Mouse (Mus musculus) left cerebral cortex, adult 11 months (tissue): Measurements from ENCODE around the gene Tmem167.
A peak's percentile ranks its signal among the peaks of the same experiment; 100 is the strongest.
"Not testable (repeated sequence)": the region's sequence is repeated elsewhere in the genome, so short reads cannot be mapped to it uniquely, and the experiment has no call there.

Source experiments
- DNase-seq: peaks from one replicate; pipeline ENCODE4 v3.0.0; 2022; ENCODE audit warnings: low spot score

Gene Tmem167

DNA sequence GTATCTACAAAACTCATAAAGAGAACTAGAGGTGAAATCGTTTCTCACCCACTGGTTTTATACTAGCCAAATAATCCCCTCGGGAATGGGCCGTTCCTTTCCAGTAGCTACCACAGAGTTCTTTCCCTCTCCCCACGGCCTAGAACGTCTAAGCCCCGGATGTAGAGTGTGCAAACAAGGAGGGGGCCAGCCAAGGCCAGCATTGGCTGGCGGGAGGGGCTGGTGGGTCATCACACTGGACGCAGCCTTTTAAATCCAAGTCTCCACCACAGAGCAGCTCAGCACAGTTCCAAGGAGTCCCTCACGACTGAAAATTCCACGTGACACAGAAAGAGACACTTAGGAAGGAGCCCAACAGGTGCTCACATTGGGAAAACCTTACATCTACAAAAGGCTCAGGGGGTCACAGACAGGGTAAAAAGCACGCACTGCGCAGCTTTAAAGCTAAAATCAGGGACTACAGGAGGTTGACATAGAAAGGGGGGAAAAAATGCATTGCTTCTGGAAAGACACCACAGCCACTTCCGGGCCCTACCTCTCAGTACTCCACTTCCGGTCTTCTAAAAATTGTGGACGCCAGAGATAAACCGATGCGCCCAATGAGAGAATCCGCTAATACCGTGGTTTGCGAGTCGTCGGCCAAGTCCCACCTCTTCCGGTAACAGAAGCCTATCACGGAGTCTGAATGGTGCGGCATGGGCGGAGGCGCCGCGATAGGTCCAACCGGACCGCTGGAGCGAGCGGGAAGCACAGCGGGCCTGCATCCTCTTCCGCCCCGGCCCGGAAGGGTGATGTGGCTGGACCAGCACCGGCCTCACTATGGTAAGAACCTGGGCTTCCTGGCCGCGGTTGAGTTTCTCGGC, at the start of gene Tmem167, which contains the start of gene Xrcc4:
Gene Tmem167, plus strand, starts transcription at position 162 of the 863 bp plus-strand sequence.
Gene Xrcc4, minus strand, starts transcription at position 647 of the 863 bp plus-strand sequence.
- peak; percentile 98 for DNase-seq

DNA sequence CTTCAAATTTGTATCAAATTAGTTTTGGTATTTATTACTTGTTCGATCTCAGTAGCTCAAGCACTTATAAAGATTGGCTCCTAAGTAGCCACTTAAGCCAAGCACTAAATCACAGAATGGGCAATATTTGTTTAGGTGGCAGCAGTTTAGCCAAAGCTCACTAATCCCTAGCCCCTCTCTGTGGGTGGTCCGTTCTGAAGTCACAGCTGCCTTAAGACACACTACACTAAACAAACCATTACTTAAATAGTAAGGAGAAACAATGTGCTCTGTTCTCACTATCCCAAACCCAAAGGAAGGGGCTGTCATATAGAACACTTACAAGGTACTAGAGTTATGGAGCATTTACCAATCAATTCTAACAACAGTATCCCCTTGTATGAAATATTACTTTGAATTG, 49.3 kb upstream of the Tmem167 start:
- DNase-seq = no peak

DNA sequence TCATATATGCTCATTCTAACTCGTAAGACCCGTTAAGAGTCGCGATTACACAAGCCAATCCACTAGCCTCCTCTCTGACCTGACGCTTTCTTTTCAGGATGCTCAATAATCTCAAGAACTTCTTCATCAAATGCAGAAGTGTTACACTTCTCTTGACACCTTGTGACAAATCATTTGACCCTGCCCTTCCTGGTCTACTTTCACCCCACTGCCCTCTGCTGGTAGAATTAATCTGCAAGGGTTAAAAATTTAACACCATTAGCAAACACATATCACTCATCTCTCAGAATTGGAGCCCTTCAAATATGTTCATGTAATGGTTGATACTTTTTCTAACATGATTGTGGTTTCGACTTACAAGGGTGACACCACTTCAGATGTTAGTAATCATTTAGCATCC, 37.2 kb upstream of the Tmem167 start:
- no peak for DNase-seq

DNA sequence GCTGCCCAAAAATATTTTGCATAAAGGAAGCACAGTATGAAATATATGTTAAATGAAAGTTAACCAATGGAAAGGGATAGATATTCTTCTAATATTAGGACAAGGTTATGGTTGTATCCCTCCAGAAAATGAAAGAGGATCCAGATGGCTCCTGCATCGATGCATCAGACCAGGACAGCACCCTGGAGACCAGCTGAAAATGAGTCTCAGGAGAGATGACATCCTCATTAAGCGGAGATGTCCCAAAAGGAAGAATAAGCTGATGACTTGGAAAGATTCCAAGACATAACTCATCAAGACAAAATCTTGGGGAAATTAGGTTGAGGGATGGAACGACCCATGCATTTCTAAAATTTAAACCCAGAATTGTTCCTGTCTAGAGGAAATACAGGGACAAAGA, 36.5 kb upstream of the Tmem167 start:
- no peak for DNase-seq

DNA sequence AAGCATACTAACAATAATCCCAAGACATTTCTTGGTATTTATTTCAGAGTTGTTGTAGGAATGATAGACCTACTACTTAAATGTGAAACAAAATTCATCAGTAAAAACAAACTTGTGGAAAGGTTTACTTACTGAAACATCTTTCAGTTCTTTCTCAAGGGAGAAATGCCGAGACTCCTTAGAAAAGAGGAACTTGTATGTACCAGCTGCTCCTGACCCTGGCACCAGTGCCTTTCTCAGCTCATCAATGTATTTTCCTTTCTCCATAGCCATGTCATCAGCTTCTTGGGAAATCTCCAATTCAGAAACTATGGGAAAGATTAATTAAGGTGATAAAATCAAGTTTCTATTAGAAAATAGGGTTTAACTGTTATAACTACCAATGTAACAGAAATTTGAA, 27.0 kb upstream of the Tmem167 start:
- no peak for DNase-seq

DNA sequence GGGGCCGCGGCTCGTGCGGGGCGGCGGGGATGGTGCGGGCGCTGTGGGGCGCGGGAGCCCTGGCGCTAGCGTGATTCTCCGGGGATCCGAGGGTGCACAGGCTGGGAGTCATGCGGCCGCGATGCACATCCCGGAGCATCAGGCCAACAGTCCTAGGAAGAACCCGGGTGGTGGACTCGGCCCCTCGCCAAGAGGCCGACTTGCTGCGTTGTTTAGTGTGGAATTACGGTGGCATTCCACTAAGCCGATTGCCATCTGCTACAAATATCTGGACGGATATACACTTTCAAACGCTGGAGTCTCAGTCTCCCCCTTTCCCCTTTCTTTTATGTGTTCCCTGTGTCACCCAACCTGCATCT, 881 bp downstream of the Tmem167 start:
- no peak for DNase-seq

DNA sequence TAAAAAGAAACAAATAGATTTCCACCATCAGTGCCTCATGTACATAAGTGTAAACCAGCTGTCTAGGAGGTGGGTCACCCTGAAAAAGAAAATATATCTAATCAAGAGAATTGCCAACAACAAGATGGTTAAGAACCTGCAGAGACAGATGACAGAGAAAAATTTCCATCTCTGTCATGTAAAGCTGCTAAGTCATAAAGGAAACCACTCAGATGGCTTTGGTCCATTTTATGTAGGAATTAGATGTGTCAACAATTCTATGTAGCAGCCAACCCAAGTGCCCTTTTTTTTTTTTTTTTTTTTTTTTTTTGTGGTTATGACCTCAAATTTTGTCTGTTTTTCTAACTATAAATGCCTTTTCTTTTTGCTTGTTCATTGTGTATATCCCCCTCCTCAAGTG, 12.6 kb downstream of the Tmem167 start:
- no peak for DNase-seq

DNA sequence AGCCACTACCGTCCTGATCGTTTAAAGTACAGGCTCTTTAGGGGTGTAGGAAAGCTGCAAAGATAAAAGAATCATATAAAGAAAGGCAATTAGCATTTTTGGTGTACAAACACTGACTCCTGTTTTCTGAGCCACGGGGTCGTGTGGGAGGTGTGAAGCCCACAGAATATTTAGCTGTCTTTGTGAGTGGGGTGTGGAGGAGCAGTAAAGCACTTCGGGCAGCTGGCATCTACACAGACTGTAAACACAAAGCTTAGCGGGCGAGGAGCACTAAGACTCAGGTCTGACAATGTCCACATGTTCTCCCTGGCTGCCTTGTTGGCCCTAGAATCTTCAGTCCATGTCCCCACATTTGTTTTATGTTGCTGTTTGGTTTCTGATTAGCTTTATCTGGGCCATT, 17.2 kb downstream of the Tmem167 start:
- DNase-seq = no peak

DNA sequence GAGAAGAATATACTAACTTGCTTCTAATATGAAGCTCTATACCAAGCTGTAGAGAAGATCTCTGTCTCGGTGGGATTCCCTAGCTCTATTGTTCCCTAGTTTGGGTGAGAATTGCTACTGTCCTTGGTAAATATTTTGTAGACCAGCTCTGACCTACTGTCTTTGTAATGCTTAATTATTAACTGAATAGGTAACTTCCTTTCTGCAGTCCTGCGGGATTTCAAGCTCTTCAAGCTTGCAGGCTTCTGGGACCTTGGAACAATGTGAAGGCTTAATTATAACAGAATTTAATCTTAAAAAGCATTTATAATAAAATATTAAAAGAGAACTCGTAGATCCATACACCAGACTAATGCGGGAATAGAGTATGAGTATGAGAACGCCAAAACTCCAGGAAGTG, 19.8 kb downstream of the Tmem167 start:
- not testable (repeated sequence) for DNase-seq

DNA sequence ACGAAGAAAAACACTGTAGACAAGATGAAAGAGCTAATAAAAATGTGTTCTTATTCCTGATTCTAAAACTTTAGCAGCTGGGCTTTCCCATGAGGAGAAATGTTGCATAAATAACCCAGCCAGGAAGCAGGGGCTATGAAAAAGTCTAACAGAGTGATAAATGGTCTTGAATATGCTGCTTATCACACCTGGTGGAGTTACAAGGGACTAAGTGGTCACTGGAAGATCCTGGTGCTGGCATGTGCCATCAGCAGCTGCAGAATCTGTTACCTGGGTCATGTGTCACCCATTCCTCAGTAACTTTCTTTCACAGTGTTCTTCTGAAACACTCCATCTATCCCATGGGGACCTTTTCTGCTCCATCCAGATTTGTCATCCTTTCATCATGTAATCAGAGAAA, 22.8 kb downstream of the Tmem167 start:
- no peak for DNase-seq

DNA sequence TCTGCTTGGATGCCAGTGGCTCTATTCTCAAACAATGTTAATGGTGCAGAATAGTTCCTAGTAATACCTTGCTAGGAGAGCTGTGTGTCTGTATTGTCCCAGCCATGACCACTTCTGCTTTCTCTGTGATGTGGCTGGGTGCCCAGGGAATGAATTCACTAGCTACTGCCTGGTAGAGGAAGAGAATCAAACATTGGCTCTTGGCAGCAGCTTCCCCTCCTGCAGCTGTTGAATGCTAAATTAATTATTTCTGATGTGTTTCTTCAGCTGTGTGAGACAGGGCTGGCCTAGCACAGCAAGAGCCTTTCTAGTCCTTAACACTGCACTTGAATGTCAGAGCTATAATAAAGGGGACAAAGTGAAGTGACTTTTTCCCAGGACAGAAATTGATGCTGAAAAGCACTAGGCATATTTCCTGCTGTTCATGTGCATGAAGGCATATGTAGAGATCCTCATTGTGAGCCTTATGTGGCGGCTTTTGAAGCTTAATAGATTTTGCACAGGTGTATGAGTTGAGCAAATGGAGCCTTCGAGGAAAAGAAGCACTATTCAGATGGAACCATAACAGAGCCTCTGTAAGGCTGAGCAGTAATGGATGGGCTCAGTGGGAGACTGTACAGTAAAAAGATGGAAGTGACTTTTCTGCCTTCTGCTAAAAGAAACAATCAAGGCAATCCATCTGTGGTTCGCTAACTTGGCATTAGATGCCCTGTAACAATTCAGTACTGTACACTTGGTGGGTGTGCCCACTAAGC, 47.4 kb downstream of the Tmem167 start:
- DNase-seq = peak; percentile 22

DNA sequence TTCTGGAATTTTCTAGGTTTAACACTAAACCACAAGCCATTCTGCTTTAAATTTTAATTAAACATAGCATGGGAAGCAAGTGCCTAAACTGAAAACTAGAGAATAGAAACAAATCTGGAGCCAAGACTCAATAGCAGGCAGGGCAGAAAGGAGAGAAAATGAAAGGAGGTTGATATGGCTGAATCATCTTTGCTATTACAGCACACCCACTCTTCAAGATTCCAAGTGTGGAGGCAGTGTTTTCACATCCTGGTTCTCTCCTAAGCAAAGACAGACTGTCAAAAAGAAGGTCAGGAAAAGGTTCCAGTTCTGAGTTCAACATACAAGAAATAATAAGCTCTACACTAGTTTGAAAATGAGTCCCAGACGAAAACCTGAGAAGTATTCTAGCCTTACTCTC, 52.8 kb downstream of the Tmem167 start:
- peak; percentile 27 for DNase-seq

DNA sequence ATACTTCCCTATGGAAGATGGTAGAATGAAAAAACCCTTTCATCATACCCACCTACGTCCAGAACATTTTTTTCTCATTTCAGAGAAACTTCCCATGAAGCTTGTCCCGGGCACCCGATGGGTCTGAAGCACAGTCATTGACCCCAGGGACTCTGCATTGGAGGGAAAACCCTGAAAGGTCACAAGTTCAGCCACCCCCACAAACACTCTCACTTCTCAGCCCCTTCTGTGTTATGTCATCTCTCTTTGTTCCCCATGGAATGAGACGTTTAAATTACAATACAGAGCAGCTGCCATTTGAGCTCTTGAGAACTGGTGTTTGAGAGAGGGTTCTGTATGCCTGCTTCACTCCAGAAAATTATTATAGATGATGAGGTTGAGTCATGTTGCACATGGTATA, 54.3 kb downstream of the Tmem167 start:
- DNase-seq = no peak

DNA sequence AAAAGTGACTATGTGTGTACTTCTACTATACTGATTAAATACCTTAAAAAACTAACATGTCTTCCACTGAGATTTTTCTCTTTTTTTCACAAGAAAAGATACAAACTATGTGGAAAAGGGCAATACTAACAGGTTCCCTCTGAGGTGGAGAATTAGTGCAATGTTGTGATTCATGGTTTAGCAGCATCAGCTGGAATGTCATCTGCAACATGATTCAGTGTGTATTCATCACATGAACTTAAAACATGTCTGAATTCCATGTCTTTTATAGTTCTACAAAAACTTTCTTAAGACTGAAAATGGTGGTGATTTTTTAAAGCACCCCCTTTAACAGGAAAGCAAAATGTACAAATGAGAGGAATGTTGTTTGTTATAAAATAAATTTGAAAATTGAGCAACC, 63.0 kb downstream of the Tmem167 start:
- no peak for DNase-seq

DNA sequence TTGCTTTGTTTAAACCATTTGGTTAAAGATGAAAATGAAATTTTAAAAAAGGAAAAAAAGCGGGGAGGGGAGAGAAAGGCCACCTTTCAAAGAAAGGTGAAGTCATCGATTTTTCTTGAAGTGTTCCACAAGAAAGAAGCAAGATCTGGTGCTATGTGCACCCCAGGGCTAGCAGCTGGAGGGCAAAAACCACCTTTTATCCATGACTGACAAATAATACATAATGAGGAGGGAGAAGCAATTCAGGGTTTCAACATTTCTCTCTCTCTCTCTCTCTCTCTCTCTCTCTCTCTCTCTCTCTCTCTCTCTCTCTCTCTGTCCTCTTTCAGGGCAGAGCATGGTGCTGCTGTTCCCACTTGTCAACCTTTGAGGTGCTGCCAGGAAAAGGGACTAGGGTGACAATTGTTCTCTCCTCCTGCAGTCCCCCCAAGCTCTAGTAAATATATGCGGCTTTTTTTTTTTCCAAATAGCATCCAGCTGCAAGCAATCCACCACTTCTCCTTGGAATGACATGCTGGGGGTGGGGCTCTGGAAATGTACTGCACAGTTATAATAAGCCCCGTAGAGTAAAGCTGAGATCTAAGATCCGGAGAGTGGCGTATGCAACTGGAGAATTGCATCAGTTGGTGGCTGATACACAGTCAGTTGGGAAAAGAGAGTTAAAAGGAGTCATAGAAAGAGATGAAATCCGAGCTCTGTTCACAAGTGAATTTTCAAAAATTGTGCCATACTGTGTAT, 63.8 kb downstream of the Tmem167 start:
- DNase-seq = no peak

DNA sequence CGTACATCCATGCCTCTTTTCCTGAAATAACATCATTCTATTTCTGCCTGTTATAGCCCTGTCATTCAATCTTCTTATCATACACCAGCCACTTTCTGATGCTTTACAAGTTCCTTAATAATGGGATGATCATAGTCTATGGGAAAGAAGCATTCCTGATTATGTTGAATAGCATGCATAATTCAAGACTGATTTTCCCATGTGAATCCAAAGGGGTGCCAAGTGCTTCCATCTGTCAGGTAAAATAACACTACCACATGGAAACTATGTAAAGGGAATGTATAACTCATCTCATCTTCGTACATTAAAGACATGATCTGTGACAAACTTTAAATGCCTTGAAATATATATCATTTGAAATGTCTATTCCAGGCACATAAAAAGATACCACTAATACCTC, 75.2 kb downstream of the Tmem167 start:
- DNase-seq = no peak

DNA sequence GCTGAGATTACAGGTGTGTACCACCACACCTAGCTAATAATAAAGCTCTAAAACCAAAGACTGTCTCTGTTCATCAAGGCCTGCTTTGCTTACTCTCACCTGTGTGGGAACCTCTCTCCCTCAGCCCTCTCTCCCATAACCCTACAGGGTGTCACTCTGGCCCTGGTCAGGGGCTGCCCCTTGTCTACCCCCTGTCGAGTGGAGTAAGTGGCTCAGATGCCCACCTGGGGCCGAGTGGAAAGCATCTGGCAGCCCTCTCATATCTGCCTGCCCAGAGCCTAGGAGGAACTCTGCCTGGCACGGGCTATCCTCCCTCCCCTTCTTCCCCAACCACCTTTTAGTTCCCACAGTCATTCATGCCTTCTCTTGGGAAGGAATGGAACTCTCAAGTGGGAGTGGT, 78.1 kb downstream of the Tmem167 start:
- DNase-seq = no peak

DNA sequence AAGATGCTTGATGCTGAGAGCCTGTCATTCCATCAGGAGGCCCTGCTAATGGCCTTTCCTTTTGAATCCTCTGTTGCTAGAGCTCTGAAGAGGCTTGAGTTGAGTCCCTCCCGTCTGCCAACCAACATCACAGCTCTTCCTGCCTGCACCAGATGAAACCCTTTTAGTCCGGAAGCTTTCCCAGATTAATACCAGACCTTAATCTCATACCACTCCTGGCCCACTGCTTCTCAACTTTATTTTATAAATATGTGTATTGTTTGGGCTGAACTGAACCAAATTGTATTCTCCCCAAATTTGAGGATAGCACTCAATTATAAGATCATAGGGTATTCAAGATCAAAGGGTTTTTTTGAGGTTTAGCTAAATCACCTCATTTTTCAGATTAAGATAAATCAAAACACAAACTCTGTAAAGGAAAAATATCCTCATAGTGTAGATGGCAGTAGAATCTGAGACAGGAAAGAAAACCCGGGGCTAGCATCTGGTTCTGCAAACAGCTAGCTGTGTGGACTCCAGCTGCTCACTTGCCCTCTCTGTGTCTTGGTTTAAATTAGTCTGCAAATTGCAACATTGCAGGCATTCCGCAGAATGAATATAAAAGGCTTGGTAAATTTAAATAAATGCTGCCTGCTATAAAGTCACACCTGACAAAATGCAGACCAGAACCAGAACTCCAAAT, 81.3 kb downstream of the Tmem167 start:
- DNase-seq = no peak

DNA sequence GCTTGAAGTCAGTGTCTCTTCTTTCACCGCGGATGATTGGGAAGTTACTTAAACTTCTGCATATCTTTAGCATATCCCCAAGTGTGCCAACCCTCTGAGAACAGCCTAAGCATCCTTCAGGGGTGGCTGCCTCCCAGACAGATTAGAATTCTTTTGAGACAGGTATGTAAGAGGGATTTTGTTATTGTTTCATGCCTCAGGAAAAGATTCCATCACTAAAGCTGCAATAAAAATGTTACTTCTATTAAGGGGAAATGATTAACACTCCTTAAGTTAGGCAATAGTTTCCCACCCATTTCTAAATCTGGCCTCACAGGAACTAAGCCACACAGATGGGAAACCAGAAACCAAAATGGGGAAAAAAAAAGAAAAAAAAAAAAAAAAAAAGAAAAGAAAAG, 81.9 kb downstream of the Tmem167 start:
- DNase-seq = no peak

DNA sequence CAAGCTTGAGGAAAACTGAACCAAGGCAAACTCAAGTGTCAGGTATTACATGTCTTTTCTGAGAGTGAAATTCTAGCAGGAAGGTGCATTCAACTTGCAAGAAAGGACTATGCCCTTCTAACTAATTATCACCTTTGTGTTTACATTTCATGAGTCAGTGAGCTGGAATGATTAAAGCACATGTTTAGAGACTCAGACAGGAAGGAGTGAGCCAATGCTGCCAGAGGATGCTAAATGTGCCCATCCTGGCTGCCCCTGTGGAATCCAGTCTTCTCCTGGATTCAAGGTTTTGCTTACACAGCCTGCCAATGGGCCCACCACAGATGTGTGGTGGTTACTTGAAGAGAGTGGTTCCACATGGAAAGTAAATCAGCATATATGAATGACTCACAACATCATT, 82.5 kb downstream of the Tmem167 start:
- no peak for DNase-seq

DNA sequence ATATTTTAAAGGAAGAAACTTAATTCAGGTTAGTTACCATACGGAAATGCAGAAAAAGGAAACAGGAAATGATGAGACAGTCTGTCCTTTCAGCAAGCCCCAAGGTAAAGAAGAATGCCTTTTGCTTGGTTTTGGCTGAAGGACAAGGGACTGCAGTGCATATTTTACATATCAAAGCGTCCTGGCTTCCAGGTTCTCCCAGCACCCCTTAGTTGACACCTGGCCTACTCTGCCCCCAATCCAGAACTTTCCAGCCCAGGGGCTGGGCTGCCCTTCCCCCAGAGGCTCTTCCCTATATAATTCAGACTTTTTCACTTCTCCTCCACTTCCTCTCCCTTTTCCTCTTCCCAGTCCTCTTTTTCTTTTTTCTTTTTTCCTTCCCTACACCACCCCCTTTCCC, 86.7 kb downstream of the Tmem167 start:
- no peak for DNase-seq

DNA sequence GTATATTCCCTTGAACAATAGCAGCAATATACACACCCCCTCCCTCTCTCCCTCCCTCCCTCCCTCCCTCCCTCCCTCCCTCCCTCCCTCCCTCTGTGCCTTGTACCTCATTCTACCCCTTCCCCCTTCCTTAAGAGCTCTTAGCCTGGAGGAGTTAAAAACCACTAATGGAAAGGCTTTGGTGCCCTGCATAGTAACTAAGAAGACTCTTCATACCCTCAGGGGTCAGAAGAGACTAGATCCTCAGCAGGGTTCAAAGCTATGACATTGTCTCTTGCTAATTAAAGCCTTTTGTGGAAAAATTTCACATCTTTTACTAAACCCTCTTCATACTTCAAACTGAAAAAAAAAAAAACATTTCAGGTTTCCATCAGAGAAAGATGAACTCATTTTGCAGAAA, 93.3 kb downstream of the Tmem167 start:
- DNase-seq = no peak
